Mouse (Mus musculus) layer of hippocampus, adult 18-20 months (tissue): ENCODE measurements around the gene Usp20. TPM values are rescaled to one million over a fixed set of nuclear protein-coding genes. Genes with fewer than 3 reads are reported as not detected.
A peak's percentile ranks its signal among the peaks of the same experiment; 100 is the strongest.

Experiments
- DNase-seq, 2 experiments: peaks; one replicate each; pipeline ENCODE4 v3.0.0; 2022; ENCODE audit warnings: low spot score in 2 of 2
- total RNA-seq, 2 experiments: library from RNA; stranded (reverse); gene quantifications; 2 replicates each; pipeline ENCODE4 v1.2.3; 2021

The Usp20 gene
- total RNA-seq, 2 experiments from 2014 or later: 86.5 to 90.9 TPM

DNA sequence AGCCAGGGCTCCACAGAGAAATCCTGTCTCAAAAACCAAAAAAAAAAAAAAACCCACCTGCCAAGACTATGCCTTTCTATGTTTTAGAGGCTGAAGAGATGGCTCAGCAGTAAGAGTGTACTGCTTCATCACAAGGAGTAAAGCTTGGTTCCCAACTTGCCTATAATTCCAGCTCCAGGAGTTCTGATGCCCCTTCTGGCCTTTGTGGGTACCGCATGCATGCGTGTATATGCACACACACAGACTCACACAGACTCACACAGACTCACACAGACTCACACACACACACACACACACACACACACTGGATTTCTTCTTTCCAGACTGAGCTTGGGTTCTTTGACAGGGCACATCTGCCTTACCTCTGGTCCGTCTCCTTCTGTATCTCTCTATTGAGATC lies 58.0 kb downstream of the Usp20 start:
- no peak for DNase-seq

DNA sequence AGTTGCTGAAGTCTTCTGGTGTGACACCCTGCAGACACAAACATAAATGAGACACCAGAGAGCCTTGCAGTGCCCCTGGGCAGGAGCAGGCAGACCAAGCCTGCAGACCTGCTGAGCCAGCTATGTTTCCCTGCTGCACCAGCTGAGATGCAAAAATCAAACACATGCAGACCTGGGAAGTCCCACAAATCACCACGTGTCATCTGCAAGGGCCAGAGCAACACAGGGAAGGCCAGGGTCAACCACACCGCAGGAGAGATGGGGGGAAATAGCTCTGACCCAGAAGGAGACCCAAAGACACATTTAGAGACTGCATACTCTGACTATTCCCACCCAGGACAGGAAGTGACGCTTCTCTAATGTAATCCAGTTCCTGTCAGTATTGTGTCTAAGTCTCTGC lies 58.4 kb downstream of the Usp20 start:
- DNase-seq: no peak

DNA sequence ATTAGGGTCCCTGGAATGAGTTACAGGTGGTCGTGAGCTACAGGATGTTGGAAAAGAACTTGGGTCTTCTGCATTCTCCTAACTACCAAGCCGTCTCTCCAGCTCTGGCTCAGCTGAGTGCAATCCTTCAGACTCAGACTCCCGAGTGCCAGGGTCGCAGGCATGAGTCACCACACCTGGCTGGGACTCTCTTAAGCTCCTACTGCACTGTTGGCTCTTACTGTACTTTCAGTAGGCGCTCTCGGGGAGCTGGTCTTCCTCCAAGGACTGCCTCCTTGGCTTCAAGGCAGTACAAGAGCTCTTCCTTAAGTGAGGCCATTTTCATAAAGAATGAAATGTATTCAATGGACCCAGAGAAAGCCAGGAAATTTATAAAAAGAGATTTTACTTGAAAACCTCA lies 59.3 kb downstream of the Usp20 start:
- DNase-seq: no peak

DNA sequence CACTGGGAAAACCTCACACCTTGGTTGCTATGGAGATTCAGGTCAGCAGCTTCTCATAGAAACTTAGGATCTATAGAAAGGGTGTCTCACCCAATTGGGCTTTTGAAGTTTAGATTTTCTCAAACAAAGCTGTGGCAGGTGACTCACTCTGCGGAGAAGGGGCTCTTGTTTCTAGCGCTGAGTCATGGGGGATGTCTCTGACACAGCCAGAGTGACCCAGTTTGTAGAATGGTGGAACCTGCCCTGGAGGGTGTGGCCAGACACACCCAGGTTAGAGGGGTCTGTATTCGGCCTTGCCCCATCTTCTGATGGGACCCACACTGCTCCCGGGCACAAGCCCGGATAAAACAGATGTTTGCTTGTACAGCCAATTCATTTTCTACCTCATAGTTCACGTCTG lies 60.8 kb downstream of the Usp20 start:
- DNase-seq: no peak

DNA sequence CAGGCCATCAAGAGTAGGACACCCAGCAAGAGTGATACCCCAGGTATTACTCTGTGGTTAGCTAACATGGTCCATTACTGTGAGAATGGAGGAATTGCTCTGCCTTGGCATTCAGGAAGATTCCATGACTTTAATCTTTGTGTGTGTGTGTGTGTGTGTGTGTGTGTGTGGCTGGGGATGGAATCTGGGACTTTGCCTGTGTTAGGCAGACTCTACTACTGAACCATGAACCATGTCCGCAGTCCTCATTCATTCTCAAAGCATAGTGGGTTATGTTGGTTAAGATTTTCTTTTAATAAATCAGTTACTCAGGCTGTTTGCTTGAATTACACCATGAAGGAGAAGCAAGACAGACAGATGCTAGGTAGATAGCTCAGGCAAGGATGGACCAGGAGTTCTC lies 61.8 kb downstream of the Usp20 start:
- no peak for DNase-seq

DNA sequence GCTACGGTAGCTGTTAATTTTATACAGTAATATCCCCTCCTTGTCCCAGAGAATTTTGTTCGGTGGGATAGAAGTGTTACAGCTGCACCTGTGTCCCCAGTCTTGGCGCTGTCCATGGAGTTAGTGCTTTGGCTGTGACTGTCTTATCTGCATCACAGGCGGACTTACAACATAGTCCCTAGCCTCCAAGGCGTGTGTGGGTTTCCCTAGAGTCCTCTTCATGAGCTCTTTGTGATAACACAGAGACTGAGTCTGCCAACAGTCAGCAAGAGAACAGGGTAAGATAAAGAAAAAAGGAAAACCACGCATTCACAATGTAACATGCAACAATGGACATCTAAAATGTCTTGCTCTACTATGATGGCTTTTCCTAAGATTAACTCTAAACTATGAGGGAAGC lies 66.0 kb downstream of the Usp20 start:
- DNase-seq: no peak

DNA sequence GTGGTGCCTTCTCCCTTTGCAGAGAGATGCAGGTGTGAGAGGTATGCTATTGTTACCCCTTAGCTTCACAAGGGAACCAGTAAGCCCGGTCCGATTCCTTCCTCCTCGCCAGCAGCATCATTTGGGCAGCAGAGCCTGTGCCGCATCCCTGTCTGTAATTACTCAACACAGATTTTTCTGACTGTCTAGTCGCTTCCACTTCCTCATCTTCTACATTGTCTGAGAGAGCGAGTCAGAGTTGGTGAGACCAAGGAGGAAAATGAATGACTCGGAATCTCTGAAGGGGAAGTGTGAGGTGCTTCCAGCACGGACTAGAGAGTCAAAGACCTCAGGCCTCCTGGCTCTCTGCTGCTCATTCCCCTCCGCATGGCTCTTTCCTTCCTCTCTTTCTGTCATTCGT lies 70.4 kb downstream of the Usp20 start:
- no peak for DNase-seq

DNA sequence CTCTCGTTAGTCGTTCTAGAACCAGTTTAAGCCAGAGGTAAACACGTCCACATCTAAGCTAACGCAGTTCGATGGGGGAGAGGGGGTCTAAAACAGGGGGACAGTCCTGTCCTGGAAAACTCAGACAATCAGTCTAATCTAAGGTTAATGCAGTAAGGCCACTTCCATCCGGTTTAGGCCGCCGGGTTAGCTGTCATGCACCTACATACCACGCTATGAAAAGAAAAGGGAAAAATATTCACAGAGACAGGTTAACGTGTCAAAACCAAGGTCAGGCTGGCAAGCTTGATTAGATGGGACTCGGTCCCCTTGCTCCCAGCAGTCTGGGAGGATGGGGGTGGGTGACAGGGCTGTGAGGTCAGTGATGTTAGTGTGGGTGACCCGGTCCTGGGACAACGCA lies 71.3 kb downstream of the Usp20 start:
- no peak for DNase-seq

DNA sequence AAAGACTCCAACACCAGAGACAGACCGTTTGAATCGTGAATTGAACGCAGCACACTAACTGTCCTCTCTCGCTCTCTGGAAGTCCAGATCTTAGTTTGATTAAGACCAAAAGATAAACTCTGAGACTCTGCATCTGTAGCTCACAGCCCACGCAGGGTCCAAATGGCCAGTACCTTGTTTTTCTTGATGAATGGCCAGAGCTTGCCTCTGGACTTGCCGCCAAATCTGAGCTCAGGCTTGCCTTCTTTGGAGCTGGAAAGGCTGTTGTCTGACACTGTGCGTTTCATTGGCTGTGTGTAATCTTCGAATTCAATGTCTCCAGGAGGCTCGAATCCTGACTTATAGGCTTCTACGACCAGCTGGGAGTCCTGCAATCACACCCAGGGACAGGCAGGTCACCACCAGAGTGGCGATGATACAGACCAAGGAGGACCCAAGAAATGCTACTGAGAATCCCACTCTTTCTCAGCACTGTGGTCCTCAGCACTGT lies 71.8 kb downstream of the Usp20 start:
- DNase-seq: no peak

DNA sequence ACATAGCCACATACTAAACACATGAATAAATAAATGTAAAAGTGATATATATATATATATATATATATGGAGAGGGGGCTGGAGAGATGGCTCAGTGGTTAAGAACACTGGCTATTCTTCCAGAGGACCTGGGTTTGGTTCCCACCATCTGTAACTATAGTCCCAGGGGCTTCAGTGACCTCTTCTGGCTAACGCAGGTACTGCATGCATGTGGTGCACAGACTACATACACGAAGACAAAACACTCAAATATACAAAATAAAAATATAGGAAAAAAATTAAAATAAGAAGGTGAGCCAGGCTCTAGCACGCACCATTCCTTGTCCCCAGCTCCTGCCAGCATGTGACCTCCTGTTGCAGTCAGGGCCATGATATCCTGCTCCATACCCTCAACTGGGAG lies 74.0 kb downstream of the Usp20 start:
- DNase-seq: no peak

DNA sequence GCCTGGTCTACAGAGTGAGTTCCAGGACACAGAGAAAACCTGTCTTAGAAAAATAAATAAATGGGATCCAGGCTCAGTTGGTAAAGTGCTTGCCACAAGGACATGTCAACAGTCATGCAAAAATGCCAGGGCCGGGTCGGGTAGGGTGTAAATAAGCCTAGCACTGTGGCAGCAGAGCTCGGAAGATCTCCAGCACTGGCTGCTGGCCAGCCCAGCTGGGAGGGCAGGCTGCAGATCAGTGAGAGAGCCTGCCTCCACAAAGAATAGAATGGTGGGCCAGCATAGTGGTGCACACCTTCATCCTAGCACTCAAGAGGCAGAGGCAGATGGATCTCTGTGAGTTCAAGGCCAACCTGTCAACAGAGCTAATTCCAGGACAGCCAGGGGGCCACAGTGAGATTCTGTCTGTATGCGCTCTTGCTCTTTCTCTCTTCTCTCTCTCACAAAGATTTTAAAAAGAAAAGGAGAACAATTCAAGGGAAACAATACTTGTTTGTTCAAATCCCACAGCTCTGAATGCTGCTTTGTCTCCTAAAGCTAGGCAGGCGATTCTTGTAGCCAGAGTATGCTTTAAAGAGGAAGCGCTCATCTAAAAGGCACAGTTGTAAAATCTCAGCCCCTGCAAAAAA lies 75.6 kb downstream of the Usp20 start:
- peak in 1 of 2 experiments; percentile 54 for DNase-seq

DNA sequence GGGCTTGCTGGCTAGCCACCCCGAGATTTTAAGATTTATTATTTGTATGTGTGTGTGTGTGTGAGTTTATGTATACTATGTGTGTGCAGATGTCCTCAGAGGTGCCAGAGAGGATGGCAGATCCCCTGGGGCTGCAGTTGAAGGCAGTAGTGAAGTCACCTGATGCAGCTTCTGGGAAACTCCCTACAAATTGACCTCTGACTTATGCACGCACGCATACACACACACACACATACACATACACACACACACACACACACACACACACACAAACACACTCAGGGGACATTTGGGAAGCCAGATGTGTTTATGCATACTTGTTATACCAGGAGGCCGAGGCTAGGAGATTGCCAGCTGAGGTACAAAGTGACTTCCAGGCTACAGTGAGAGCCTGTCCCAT lies 76.4 kb downstream of the Usp20 start:
- no peak for DNase-seq

DNA sequence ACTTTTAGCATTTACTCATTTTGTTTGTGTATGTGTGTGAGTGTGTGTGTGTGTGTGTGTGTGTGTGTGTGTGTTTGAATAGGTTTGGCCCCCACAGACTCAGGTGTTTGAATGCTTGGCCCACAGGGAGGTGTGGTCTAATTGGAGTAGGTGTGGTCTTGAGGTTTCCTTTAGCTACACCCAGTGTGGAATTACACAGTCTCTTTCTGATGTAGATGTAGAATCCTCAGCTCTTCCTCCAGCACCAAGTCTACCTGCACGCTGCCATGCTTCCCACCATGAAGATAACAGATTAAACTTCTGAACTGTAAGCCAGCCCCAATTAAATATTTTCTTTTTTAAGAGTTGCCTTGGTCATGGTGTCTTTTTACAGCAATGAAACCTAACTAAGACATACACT lies 78.2 kb downstream of the Usp20 start:
- DNase-seq: no peak

DNA sequence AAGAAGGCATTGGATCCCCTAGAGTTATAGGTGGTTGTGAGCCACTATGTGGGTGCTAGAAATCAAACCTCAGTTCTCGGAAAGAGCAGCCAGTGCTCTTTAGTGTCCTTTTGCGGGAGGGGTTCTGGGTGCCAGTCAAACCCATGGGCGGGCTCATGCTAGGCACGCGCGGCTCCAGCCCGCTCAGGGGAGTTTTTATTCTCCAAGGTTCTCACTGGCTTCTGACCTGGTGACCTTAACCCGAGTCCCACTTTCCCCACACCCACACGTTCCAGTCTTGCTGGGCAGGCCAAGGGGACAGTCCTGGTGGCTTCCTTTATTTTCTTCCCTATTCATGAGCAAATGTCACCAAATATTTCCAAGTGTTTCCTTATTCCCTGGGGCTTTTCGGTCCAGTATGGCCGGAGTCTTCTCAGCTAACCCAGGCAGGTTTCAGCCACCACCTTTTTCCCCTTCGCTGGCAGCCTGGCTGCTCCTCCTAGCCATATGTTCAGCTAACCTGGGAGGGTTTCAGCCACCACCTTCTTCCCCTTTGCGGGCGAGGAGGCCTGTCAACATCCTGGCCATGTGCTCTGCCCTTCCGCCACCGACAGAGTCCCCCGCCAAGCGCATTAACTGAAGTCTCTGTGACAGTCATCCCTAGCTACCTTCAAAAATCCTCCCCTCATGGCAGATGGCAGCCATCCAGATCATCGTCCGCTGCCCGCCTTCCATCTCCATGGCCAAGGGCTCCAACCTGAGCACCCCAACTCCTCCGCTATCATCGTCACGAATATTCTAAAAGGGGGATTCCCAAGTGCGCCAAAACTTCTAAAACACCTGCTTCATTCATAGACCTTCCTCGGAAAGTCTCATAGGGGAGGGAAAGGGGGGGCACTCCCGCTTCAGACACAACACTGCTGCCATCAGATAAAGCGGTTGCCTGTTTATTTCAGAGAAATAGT lies 79.0 kb downstream of the Usp20 start:
- no peak for DNase-seq

DNA sequence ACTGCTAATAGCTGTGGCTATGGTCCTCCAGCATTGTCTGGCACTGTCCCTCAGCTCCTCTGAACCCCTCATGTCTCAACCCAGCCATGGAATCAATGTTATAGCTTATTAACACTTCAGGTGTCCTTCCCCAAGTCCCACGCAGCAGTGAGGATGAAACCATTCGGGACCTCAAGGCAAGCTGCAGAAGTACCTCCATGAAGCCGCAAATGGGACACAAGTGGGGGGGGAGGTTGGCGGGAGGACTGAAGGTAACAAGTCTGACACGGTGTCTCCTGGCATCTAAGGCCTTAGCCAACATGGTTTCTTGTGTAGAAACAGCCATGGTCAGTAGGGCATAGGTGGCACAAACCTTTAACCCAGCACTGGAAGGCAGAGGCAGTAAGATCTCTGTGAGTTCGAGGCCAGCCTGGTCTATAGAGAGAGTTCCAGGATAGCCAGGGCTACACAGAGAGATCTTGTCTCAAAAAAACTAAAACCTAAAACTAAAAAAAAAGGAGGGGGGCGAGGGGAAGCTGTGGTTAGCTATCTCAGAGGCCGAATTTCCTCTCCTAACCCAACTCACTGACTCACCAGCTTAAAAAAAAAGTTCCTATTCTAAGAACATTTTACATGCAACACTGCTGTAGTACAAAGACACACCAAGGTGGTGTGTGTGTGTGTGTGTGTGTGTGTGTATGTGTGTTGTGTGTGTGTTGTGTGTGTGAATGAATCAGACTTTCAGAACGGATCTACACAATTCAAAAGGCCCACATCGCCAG lies 80.0 kb downstream of the Usp20 start:
- no peak for DNase-seq

DNA sequence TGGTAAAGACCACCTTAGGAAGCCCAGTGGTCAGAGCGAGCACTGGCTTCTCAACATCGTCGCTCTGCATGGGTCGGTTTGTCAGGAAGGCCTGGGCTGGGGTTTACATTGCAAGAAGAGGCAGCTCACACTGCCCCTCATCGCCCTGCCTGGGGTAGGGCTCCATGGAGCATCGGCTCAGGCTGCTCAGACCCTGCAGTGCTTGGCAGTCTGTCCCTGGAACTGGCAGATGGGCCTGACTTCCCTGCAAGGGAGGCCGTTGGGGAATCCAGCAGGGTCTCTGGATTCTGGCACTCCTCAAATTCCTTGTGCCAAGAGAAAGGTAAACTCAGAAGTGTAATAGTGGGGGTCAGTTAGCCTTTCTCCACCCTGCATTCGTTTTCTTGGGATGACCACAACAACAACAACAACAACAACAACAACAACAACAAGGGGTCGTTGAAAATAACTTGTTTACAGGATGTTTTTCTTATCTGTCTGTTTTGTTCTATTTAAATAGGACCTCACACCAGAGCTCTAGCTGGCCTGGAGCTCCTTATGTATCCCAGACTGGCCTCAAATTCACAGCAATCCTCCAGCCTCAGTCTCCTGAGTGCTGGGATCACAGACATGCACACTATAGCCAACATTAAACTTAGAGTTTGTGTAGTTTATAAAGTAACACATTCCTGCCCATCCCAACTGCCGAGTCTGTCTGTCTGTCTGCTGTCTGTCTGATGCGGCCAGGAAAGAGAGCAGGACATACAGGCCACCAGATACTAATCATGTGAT lies 84.1 kb downstream of the Usp20 start:
- no peak for DNase-seq

DNA sequence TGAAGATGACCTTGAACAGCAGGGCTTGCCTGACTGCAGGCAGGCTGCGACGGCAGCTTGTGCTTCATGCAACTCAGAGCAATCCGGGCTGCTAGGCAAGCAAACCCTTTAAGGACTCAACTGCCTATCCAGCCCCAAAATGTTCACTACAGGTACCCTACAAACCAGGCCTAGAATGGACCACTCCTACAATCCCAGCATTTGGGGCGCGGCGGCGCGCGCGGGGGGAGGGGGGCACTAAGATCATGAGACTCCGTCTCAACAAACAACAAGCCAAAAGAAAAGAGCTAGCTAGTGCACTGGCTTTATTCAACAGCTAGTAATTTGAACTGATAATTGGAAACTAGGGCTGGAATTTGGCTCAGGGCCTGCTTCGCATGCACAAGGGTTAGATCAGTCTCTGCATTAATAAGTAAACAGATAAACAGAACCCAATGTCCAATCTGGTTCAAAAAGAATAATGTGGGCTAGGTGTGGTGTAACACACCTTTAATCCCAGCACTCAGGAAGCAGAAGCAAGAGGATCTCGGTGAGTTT lies 85.0 kb downstream of the Usp20 start:
- no peak for DNase-seq

DNA sequence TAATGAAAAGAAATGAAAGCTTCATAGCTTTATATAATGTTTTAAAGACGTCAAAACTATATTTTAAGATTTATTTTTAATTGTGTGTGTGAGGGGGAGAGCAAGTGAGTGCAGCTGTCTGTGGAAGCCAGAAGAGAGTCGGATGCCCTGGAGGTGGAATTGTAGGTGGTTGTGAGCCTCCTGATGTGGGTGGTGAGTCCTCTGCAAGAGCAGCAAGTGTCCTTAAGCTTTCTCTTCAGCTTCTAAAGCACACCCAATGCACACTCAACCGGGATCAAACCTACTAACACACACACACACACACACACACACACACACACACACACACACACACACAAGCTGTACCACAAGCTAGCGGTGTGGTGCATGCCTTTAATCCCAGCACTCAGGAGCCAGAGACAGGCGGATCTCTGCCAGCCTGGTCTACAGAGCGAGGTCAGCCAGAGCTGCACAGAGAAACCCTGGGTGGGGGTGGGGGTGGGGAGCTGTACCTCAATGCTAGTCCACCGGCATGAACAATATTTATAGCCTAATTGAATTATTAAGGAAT lies 85.7 kb downstream of the Usp20 start:
- peak; percentile 38 to 63 for DNase-seq

DNA sequence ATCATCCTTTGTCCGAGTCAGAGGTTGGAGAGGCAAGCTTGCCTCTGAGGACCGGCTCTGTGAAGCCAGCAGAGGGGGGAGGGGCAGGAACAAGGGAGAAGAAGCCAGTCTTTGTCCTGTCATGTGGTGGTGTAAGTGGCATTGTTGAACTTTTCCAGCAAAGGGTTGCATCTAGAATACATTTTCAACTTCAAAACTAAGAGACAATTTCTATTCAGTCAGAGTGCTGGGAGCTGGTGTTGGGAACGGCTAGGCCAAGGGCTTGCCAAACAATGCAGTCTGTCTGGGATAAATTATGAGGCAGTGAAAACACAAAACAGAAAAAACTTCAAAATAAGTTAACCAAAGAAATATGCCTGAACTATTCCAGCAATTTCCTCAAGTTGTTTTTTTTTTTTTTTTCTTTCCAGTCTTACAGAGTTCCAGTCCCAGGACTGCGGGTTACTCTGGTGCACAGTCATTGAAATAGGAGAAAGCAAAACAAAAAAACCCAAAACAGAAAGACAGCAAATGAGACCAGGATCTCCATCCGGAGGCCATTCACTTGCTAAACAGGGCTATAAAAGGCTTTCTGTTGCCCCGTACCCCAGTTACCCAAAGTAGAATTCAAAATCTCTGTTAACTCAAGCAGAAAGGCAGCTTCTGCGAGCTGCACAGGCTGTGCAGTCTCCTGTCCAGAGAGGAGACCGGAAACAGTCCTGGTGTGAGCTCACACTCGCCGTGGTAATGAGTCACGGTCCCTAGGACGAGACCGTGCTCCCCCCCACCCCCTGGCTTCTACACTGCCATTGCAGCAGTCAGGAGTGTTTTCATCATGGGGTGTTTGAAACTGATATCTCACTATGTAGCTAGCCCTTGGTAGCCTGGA lies 86.4 kb downstream of the Usp20 start:
- DNase-seq: peak; percentile 49 to 80

DNA sequence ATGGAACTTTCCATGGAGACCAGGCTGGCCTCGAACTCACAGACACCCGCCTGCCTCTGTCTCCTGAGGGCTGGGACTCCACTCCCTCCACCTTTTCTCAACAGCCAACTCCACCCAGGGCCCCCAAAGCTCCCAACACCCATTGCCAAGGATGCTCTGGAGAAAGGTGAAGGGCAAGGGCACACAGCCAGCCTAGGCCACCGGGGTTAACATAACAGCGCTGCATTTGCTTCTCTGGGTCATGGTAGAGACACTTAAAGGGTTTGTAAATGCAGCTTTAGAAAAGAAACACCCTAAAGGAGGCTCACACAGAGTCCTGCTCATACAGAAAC lies 87.0 kb downstream of the Usp20 start:
- DNase-seq: no peak
